ENCODE assay signal across 9 mouse cellular contexts in the genomic region with DNA sequence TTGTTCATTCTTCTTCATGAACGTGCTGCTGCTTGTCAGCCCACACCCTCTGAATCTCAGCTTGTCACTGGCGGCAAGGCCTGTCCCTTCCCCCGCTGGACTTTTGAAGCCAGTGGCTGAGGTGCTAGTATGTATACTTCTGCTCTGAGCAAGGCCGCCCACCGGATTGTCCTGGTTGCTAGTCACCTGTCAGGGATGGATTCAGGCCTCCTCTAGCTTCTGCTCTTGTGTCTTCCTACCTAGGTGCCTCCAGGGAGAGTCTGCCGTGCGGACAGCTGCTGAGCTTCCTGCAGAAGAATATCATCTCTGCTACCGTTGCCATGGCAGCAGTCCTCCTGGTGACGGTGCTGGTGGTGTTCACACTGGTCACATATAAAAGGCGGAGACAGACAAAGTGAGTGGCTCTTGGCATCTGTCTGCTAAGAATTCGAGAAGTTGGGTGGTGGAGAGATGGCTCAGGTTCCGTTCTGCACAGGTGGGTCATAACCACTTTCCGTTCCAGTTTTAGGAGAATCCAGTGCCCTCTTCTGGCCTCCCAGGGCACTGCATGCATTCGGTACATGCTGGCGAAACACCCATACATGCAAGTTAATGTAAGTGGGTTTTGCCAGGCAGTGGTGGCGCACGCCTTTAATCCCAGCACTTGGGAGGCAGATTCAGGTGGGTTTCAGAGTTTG. TPM values are rescaled to one million over a fixed set of nuclear protein-coding genes. Genes with fewer than 3 reads are reported as not detected.
A peak's percentile ranks its signal among the peaks of the same experiment; 100 is the strongest.
DNase-seq lines count a peak whose midpoint lies in the region; ATAC-seq and TF ChIP-seq lines count a peak whose summit lies in the region.
"Had no signal": no experiment of that assay in that cellular context is flagged by ENCODE, and none has a peak within 500 bp of the region (broad histone marks: within the 10 kb centered on the region; RNA-seq: fewer than 3 reads in every experiment).

No protein-coding gene starts in this region.

- peak; percentile 86 for TF ChIP-seq CTCF in lung, embryonic 14.5 days (IDR thresholded peaks at IDR 0.05; ENCODE audit: low read depth)

- ATAC-seq in hindbrain, embryonic 11.5 days (ENCODE audit: low FRiP score): peak; percentile 35; the same call in 1 of the 2 replicates
- peak; percentile 41; the same call in 1 of the 2 replicates for ATAC-seq in lung, embryonic 14.5 days (ENCODE audit: insufficient read depth)

- 32% methylated on average over 17 of the region's 17 CpGs for WGBS in hindbrain, embryonic 11.5 days
- WGBS in lung, embryonic 14.5 days: 17% methylated on average over 17 of the region's 17 CpGs

- no peaks in the 10 kb centered on the region for H3K9me3 ChIP-seq in hindbrain, embryonic 11.5 days (ENCODE audit: control insufficient read depth, low read length)
- no peaks in the 10 kb centered on the region for H3K9me3 ChIP-seq in lung, embryonic 14.5 days (ENCODE audit: low read depth, low read length)

- no peaks in the 10 kb centered on the region for H3K4me1 ChIP-seq in hindbrain, embryonic 11.5 days (replicated peaks; ENCODE audit: control insufficient read depth, insufficient read depth, low read length)
- no peaks in the 10 kb centered on the region; the same call in 1 of the 2 replicates for H3K4me1 ChIP-seq in lung, embryonic 14.5 days (ENCODE audit: insufficient read depth)

- H3K27me3 ChIP-seq in hindbrain, embryonic 11.5 days (ENCODE audit: control insufficient read depth, insufficient read depth, low read length): no peaks in the 10 kb centered on the region
- no peaks in the 10 kb centered on the region for H3K27me3 ChIP-seq in lung, embryonic 14.5 days (ENCODE audit: insufficient read depth, low read length)

- H3K4me3 ChIP-seq in hindbrain, embryonic 11.5 days (ENCODE audit: low read depth, low read length): peak overlapping the region; percentile 22; the same call in 1 of the 2 replicates
- no peak overlapping the region for H3K4me3 ChIP-seq in lung, embryonic 14.5 days (ENCODE audit: low read depth, low read length)
- H3K4me3 ChIP-seq: myocyte had no signal

- peak overlapping the region; percentile 28 for H3K4me2 ChIP-seq in hindbrain, embryonic 11.5 days (replicated peaks; ENCODE audit: low read depth, low read length)
- H3K4me2 ChIP-seq in lung, embryonic 14.5 days: peak overlapping the region; percentile 49

- peak; percentile 84 for DNase-seq in MN1 (ENCODE audit: low spot score)
- peak; percentile 76 to 82 for DNase-seq in cerebellum, adult 18-20 months
- peak; percentile 81 for DNase-seq in forelimb bud, embryonic 11.5 days (ENCODE audit: low read depth, low spot score)
- DNase-seq in hindbrain, embryonic 11.5 days (ENCODE audit: low spot score): peak; percentile 84
- peak; percentile 68 for DNase-seq in layer of hippocampus, adult 9-10 months (ENCODE audit: low spot score)
- peak; percentile 85 for DNase-seq in lung, embryonic 14.5 days
- peak; percentile 11 for DNase-seq in ovary, adult 18-20 months (ENCODE audit: low spot score)
- peak; percentile 85 for DNase-seq in thymus, postnatal 0 days (ENCODE audit: low spot score)

- no peaks in the 10 kb centered on the region for H3K36me3 ChIP-seq in hindbrain, embryonic 11.5 days (ENCODE audit: control insufficient read depth, insufficient read depth, low read length)
- no peaks in the 10 kb centered on the region for H3K36me3 ChIP-seq in lung, embryonic 14.5 days (ENCODE audit: insufficient read depth)

- H3K9ac ChIP-seq in hindbrain, embryonic 11.5 days (ENCODE audit: low read depth, low read length): no peak overlapping the region
- no peak overlapping the region for H3K9ac ChIP-seq in lung, embryonic 14.5 days

- no peak overlapping the region for H3K27ac ChIP-seq in hindbrain, embryonic 11.5 days (ENCODE audit: low read depth, low read length)
- no peak overlapping the region for H3K27ac ChIP-seq in lung, embryonic 14.5 days (ENCODE audit: low read depth)

RNA-seq across cellular contexts. Expression of gene Zap70, which starts 17.2 kb away (rescaled TPM):
- 0.15 and 0.39 TPM in 2 replicates for polyA plus RNA-seq in hindbrain, embryonic 11.5 days (2014; fragmentation: Nextera tagmentation; extraction: Ambion mirVana)
- polyA plus RNA-seq in lung, embryonic 14.5 days (2014; fragmentation: Nextera tagmentation; extraction: Ambion mirVana): 0.43 and 0.45 TPM in 2 replicates
- polyA plus RNA-seq in thymus, postnatal 0 days (2015; fragmentation: Nextera tagmentation; extraction: Ambion mirVana): 118 and 123 TPM in 2 replicates

RNA-seq across cellular contexts. Expression of gene Actr1b, which starts 30.2 kb away (rescaled TPM):
- 84.9 and 97.5 TPM in 2 replicates for polyA plus RNA-seq in hindbrain, embryonic 11.5 days (2014; fragmentation: Nextera tagmentation; extraction: Ambion mirVana)
- 93.6 and 98.7 TPM in 2 replicates for polyA plus RNA-seq in lung, embryonic 14.5 days (2014; fragmentation: Nextera tagmentation; extraction: Ambion mirVana)
- 59.3 and 62.0 TPM in 2 replicates for polyA plus RNA-seq in thymus, postnatal 0 days (2015; fragmentation: Nextera tagmentation; extraction: Ambion mirVana)

RNA-seq across cellular contexts. Expression of gene 4933424G06Rik, which starts 34.5 kb away (rescaled TPM):
- polyA plus RNA-seq in hindbrain, embryonic 11.5 days (2014; fragmentation: Nextera tagmentation; extraction: Ambion mirVana): 0.19 and 0.22 TPM in 2 replicates
- polyA plus RNA-seq in lung, embryonic 14.5 days (2014; fragmentation: Nextera tagmentation; extraction: Ambion mirVana): not detected in 2 replicates
- polyA plus RNA-seq in thymus, postnatal 0 days (2015; fragmentation: Nextera tagmentation; extraction: Ambion mirVana): 0.13 TPM in 1 of 2 replicates, not detected in the other

RNA-seq across cellular contexts. Expression of gene Cox5b, which starts 53.2 kb away (rescaled TPM):
- polyA plus RNA-seq in hindbrain, embryonic 11.5 days (2014; fragmentation: Nextera tagmentation; extraction: Ambion mirVana): 510 and 530 TPM in 2 replicates
- 518 and 549 TPM in 2 replicates for polyA plus RNA-seq in lung, embryonic 14.5 days (2014; fragmentation: Nextera tagmentation; extraction: Ambion mirVana)
- 679 and 701 TPM in 2 replicates for polyA plus RNA-seq in thymus, postnatal 0 days (2015; fragmentation: Nextera tagmentation; extraction: Ambion mirVana)

Comparison
In these comparisons a context has a peak if more than half of its experiments do, and no peak if none do; other contexts are left out.
1. DNase-seq: peak in every context shown above with its lines; median percentile 85 in lung, embryonic 14.5 days; 85 in thymus, postnatal 0 days; 84 in MN1; 84 in hindbrain, embryonic 11.5 days; 81 in forelimb bud, embryonic 11.5 days; 79 in cerebellum, adult 18-20 months; 68 in layer of hippocampus, adult 9-10 months; 11 in ovary, adult 18-20 months.
2. RNA of gene Zap70, which starts 17.2 kb away (polyA plus RNA-seq): 118 to 123 TPM in thymus, postnatal 0 days; 0.43 to 0.45 TPM in lung, embryonic 14.5 days and 0.15 to 0.39 TPM in hindbrain, embryonic 11.5 days; every median in the first group is over 10 times any median in the second.